Mouse (Mus musculus): ENCODE measurements around the gene Capn8. TPM values are rescaled to one million over a fixed set of nuclear protein-coding genes. Genes with fewer than 3 reads are reported as not detected.
A peak's percentile ranks its signal among the peaks of the same experiment; 100 is the strongest.

The Capn8 gene
- polyA plus RNA-seq, 1 experiment from 2014 or later = not detected

DNA sequence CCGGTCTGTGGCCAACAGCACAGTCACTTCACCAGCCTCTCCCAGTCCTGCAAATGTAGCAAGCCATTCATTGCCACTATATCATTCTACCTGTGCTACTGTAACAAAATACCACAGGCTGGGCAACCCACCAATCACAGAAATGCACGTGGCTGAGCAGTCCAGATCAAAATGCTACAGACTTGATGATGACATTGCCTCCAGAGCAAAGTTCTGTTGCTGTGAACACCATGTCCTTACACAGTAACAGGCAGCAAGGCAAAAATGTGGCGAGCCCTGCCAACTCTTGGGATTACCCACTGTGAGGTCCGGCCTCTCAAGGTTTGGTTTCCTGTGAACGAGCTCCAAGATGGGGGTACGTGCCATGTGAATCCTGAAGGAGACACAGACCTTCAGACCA lies 19.4 kb downstream of the Capn8 start:
- H3K4me1 ChIP-seq (replicated peaks; ENCODE audit: control insufficient read depth, insufficient read depth, low read length) = no peaks in the 10 kb centered on the region
- no peak overlapping the region for H3K9ac ChIP-seq (ENCODE audit: low read depth, low read length)
- no peaks in the 10 kb centered on the region for H3K36me3 ChIP-seq (ENCODE audit: control insufficient read depth, insufficient read depth, low read length)
- H3K27me3 ChIP-seq (ENCODE audit: control insufficient read depth, insufficient read depth, low read length) = no peaks in the 10 kb centered on the region
- no peak for ATAC-seq (ENCODE audit: low FRiP score)
- no peak overlapping the region for H3K27ac ChIP-seq (ENCODE audit: low read depth, low read length)
- H3K9me3 ChIP-seq (ENCODE audit: control insufficient read depth, low read length) = no peaks in the 10 kb centered on the region
- no peak overlapping the region for H3K4me3 ChIP-seq (ENCODE audit: low read depth, low read length)
- 91% methylated on average over 6 of the region's 6 CpGs for WGBS
- no peak overlapping the region for H3K4me2 ChIP-seq (replicated peaks; ENCODE audit: low read depth, low read length)
- DNase-seq (ENCODE audit: low spot score) = no peak

GRCm38 (mm10) chr1:182585162-182585840 lies 20.5 kb downstream of the Capn8 start:
- WGBS = 21% methylated on average over 16 of the region's 16 CpGs
- no peak overlapping the region for H3K4me3 ChIP-seq (ENCODE audit: low read depth, low read length)
- H3K4me2 ChIP-seq (replicated peaks; ENCODE audit: low read depth, low read length) = peak overlapping the region; percentile 20; the same call in 1 of the 2 replicates
- no peaks in the 10 kb centered on the region for H3K27me3 ChIP-seq (ENCODE audit: control insufficient read depth, insufficient read depth, low read length)
- no peaks in the 10 kb centered on the region for H3K4me1 ChIP-seq (replicated peaks; ENCODE audit: control insufficient read depth, insufficient read depth, low read length)
- no peaks in the 10 kb centered on the region for H3K9me3 ChIP-seq (ENCODE audit: control insufficient read depth, low read length)
- H3K36me3 ChIP-seq (ENCODE audit: control insufficient read depth, insufficient read depth, low read length) = no peaks in the 10 kb centered on the region
- ATAC-seq (ENCODE audit: low FRiP score) (no peak), DNase-seq (ENCODE audit: low spot score) (no peak)
- no peak overlapping the region for H3K9ac ChIP-seq (ENCODE audit: low read depth, low read length)
- no peak overlapping the region for H3K27ac ChIP-seq (ENCODE audit: low read depth, low read length)

DNA sequence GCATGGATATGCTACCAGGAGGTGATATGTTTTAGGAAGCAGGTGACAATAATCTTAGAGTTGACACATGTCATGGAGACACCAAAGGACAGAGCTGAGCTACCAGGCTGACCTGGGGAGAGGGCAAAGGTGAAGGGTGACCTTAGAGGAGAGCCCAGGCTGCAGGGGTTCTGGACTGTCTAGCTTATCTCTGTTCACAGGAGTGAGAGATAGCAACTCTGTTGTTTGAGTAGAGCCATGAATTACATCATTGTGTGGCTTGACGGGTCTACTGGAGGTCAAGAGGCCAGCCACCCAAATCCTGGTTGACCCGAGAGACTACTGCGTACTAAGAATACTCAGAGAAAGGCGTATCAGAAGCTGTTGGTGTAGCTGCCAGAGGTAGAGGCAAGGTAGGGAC lies 22.9 kb downstream of the Capn8 start:
- H3K9me3 ChIP-seq (ENCODE audit: control insufficient read depth, low read length) = no peaks in the 10 kb centered on the region
- ATAC-seq (ENCODE audit: low FRiP score) (no peak), DNase-seq (ENCODE audit: low spot score) (no peak)
- WGBS = 74% methylated on average over 4 of the region's 4 CpGs
- H3K4me1 ChIP-seq (replicated peaks; ENCODE audit: control insufficient read depth, insufficient read depth, low read length) = no peaks in the 10 kb centered on the region
- H3K9ac ChIP-seq (ENCODE audit: low read depth, low read length) = no peak overlapping the region
- H3K36me3 ChIP-seq (ENCODE audit: control insufficient read depth, insufficient read depth, low read length) = no peaks in the 10 kb centered on the region
- no peak overlapping the region for H3K4me2 ChIP-seq (replicated peaks; ENCODE audit: low read depth, low read length)
- no peaks in the 10 kb centered on the region for H3K27me3 ChIP-seq (ENCODE audit: control insufficient read depth, insufficient read depth, low read length)
- no peak overlapping the region for H3K4me3 ChIP-seq (ENCODE audit: low read depth, low read length)
- H3K27ac ChIP-seq (ENCODE audit: low read depth, low read length) = no peak overlapping the region

DNA sequence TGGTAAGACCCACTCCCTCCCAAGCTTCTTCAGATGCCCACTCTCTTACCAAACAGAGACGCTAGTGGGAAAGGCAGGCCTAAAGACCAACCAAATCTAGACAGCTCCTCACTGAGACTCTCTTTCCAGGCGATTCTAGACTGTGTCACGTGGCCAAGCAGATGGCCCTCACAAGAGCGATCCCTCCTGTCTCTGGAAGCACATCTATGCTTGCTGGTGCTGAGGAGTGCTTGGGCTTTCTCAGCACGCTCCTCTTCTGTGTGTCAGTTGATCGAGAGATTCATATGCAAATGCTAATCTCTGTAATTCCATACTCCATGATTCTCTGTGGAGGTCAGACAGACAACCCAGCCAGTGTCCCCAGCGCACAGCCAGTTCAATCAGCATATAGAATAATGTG lies 26.7 kb downstream of the Capn8 start:
- no peak overlapping the region for H3K4me3 ChIP-seq (ENCODE audit: low read depth, low read length)
- H3K9me3 ChIP-seq (ENCODE audit: control insufficient read depth, low read length) = no peaks in the 10 kb centered on the region
- no peaks in the 10 kb centered on the region for H3K27me3 ChIP-seq (ENCODE audit: control insufficient read depth, insufficient read depth, low read length)
- no peak overlapping the region for H3K9ac ChIP-seq (ENCODE audit: low read depth, low read length)
- H3K27ac ChIP-seq (ENCODE audit: low read depth, low read length) = no peak overlapping the region
- ATAC-seq (ENCODE audit: low FRiP score) (no peak), DNase-seq (ENCODE audit: low spot score) (no peak)
- no peaks in the 10 kb centered on the region for H3K4me1 ChIP-seq (replicated peaks; ENCODE audit: control insufficient read depth, insufficient read depth, low read length)
- WGBS = 64% methylated on average over 7 of the region's 7 CpGs
- no peak overlapping the region for H3K4me2 ChIP-seq (replicated peaks; ENCODE audit: low read depth, low read length)
- no peaks in the 10 kb centered on the region for H3K36me3 ChIP-seq (ENCODE audit: control insufficient read depth, insufficient read depth, low read length)

DNA sequence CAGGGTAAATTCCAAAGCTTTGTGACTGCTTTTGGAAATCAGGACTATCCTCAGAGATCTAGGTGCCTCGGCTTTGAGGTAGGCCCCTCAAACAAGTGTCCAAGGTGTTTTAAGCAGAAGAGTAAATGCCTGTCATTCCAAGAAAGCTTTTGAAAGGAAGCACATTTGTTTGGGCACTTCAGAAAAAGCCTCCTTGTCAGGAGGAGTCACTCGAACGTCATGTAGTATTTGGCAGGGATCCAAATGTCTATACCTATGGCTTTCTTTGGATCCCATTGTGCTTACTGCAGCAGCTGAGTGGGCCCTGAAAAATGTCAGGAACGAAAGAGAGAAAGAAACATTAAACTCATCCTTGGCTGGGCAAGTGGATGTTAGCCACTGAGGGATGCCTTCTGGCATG lies 27.6 kb downstream of the Capn8 start:
- Histone ChIP-seq H3K27ac (ENCODE audit: low read depth, low read length) (no peak overlapping the region), H3K36me3 (ENCODE audit: control insufficient read depth, insufficient read depth, low read length) (no peaks in the 10 kb centered on the region), H3K27me3 (ENCODE audit: control insufficient read depth, insufficient read depth, low read length) (no peaks in the 10 kb centered on the region), H3K4me2 (replicated peaks; ENCODE audit: low read depth, low read length) (no peak overlapping the region), H3K9ac (ENCODE audit: low read depth, low read length) (no peak overlapping the region), H3K4me1 (replicated peaks; ENCODE audit: control insufficient read depth, insufficient read depth, low read length) (no peaks in the 10 kb centered on the region), H3K4me3 (ENCODE audit: low read depth, low read length) (no peak overlapping the region), H3K9me3 (ENCODE audit: control insufficient read depth, low read length) (no peaks in the 10 kb centered on the region)
- DNase-seq (ENCODE audit: low spot score) (no peak), ATAC-seq (ENCODE audit: low FRiP score) (no peak)
- WGBS = 71% methylated on average over 4 of the region's 4 CpGs

DNA sequence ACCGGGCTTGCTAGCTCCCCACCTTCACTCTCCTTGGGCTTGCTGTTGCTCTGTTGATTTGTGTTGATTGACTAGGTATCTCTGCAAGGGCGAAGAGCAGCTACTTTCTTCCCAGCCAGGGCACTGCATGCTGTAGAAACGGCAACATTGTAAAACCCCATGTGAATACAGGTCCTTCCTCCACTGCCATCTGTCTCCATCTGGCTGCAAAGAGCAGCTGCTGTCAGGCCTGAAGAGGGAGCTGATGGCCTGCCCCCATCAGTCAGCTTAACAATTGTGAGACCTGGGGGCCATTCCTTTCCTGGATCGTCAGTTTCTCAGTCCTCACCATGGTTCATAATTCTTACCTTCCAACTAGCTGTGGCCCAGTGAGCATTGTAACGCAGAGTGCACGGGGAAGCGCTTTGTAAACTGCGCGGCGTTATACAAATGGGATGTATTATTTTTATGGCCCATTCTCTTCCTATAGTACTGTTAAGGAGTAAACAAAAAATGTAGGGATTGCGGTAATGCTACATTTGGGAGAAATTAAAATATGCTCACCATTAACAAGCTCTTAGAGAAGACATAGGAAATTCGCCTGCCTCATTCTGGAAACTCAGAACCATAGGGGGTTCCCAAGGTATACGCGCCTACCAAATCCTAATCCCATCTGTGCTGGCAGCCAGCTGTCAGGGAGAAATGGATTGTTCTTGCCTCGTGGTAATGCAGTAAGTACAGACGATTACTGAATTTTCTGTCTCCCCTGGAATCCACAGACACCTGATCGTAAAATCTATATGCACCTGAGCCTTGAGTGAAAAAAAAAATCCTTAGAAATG lies 40.7 kb downstream of the Capn8 start:
- no peaks in the 10 kb centered on the region for H3K36me3 ChIP-seq (ENCODE audit: control insufficient read depth, insufficient read depth, low read length)
- no peak overlapping the region for H3K9ac ChIP-seq (ENCODE audit: low read depth, low read length)
- H3K27ac ChIP-seq (ENCODE audit: low read depth, low read length) = no peak overlapping the region
- no peak overlapping the region for H3K4me2 ChIP-seq (replicated peaks; ENCODE audit: low read depth, low read length)
- no peak for ATAC-seq (ENCODE audit: low FRiP score)
- no peaks in the 10 kb centered on the region for H3K27me3 ChIP-seq (ENCODE audit: control insufficient read depth, insufficient read depth, low read length)
- no peak overlapping the region for H3K4me3 ChIP-seq (ENCODE audit: low read depth, low read length)
- no peaks in the 10 kb centered on the region for H3K4me1 ChIP-seq (replicated peaks; ENCODE audit: control insufficient read depth, insufficient read depth, low read length)
- WGBS = 72% methylated on average over 17 of the region's 17 CpGs
- no peaks in the 10 kb centered on the region for H3K9me3 ChIP-seq (ENCODE audit: control insufficient read depth, low read length)
- peak; percentile 33 for DNase-seq (ENCODE audit: low spot score)

GRCm38 (mm10) chr1:182609701-182610335 lies 45.0 kb downstream of the Capn8 start:
- WGBS = 92% methylated on average over 4 of the region's 4 CpGs
- Histone ChIP-seq H3K27ac (ENCODE audit: low read depth, low read length) (no peak overlapping the region), H3K9me3 (ENCODE audit: control insufficient read depth, low read length) (no peaks in the 10 kb centered on the region)

DNA sequence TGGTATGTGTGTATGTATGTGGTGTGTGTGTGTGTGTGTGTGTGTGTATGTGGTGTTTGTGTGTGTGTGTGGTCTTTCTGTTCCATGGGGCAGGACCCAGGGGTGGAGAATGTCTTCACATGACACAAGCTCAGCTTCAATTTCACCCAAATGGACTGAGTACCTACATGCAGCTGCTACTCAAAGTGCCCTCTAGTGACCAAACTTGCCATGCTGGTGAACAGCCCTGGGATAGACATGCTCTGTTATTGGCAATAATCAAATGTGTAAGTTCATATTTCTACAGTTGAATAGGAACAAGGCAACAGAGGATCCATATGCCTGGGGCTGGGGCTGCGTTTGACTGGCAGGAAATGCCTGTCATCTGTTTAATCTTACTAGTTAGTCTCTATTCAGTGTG lies 50.7 kb downstream of the Capn8 start:
- Histone ChIP-seq H3K27me3 (ENCODE audit: control insufficient read depth, insufficient read depth, low read length) (no peaks in the 10 kb centered on the region), H3K4me3 (ENCODE audit: low read depth, low read length) (no peak overlapping the region), H3K9ac (ENCODE audit: low read depth, low read length) (no peak overlapping the region), H3K27ac (ENCODE audit: low read depth, low read length) (no peak overlapping the region), H3K36me3 (ENCODE audit: control insufficient read depth, insufficient read depth, low read length) (no peaks in the 10 kb centered on the region), H3K4me1 (replicated peaks; ENCODE audit: control insufficient read depth, insufficient read depth, low read length) (no peaks in the 10 kb centered on the region; the same call in 1 of the 2 replicates), H3K4me2 (replicated peaks; ENCODE audit: low read depth, low read length) (no peak overlapping the region), H3K9me3 (ENCODE audit: control insufficient read depth, low read length) (no peaks in the 10 kb centered on the region)
- ATAC-seq (ENCODE audit: low FRiP score) = no peak
- no peak for DNase-seq (ENCODE audit: low spot score)
- WGBS = 56% methylated on average over 1 of the region's 1 CpGs

More at GRCm38 (mm10) chr1:182609701-182610335, 45.0 kb downstream of the Capn8 start:
- Histone ChIP-seq H3K4me1 (replicated peaks; ENCODE audit: control insufficient read depth, insufficient read depth, low read length) (no peaks in the 10 kb centered on the region), H3K36me3 (ENCODE audit: control insufficient read depth, insufficient read depth, low read length) (no peaks in the 10 kb centered on the region), H3K9ac (ENCODE audit: low read depth, low read length) (no peak overlapping the region), H3K4me2 (replicated peaks; ENCODE audit: low read depth, low read length) (no peak overlapping the region), H3K27me3 (ENCODE audit: control insufficient read depth, insufficient read depth, low read length) (no peaks in the 10 kb centered on the region), H3K4me3 (ENCODE audit: low read depth, low read length) (no peak overlapping the region)
- no peak for DNase-seq (ENCODE audit: low spot score)
- ATAC-seq (ENCODE audit: low FRiP score) = no peak

Data from hindbrain, embryonic 11.5 days (tissue).